Mouse (Mus musculus) gastrocnemius, postnatal 36 days (tissue): ENCODE measurements around the gene Tsku. TPM values are rescaled to one million over a fixed set of nuclear protein-coding genes. Genes with fewer than 3 reads are reported as not detected.
A peak's percentile ranks its signal among the peaks of the same experiment; 100 is the strongest.

Experiments
- DNase-seq, 2 experiments: peaks; one replicate each; pipeline ENCODE4 v3.0.0; 2022
- intact Hi-C: fragments of 180-260 bp; cut with DNase I; formaldehyde crosslinking; loops from one replicate; pipeline ENCODE4 v1.15.1; 2025
- total RNA-seq, 2 experiments: library from RNA; stranded (reverse); gene quantifications; 2 replicates each; pipeline ENCODE4 v1.2.3; 2021

Gene Tsku
- total RNA-seq, 2 experiments from 2014 or later = 1.1 to 1.5 TPM

GRCm38 (mm10) chr7:98360621-98360990, 522 bp downstream of the Tsku start:
- DNase-seq = no peak
- intact Hi-C loops = no loop called here

- intact Hi-C loops = no loop called here
- peak; percentile 46 to 52 for DNase-seq
Observed at GRCm38 (mm10) chr7:98359951-98360620, 1.0 kb downstream of the Tsku start.

GRCm38 (mm10) chr7:98358016-98358415, 3.1 kb downstream of the Tsku start:
- intact Hi-C loops = no loop called here
- DNase-seq = no peak

- intact Hi-C loops = no loop called here
- no peak for DNase-seq
Observed at GRCm38 (mm10) chr7:98357324-98357723, 3.8 kb downstream of the Tsku start.

GRCm38 (mm10) chr7:98354921-98355310, 6.2 kb downstream of the Tsku start:
- no peak for DNase-seq
- intact Hi-C loops = no loop called here

GRCm38 (mm10) chr7:98354160-98354920, 6.8 kb downstream of the Tsku start:
- DNase-seq = peak in 1 of 2 experiments; percentile 16
- intact Hi-C loops = no loop called here

- no peak for DNase-seq
- intact Hi-C loops = no loop called here
Observed at GRCm38 (mm10) chr7:98353616-98354015, 7.5 kb downstream of the Tsku start.

- intact Hi-C loops = no loop called here
- DNase-seq = no peak
Observed at GRCm38 (mm10) chr7:98351523-98351922, 9.6 kb downstream of the Tsku start.

- intact Hi-C loops = loop anchor here (2.0 kb wide), 1 partner anchor 81 kb away; no protein-coding TSS in a partner anchor
- DNase-seq = no peak
Observed at GRCm38 (mm10) chr7:98349821-98350220, 11.3 kb downstream of the Tsku start.

GRCm38 (mm10) chr7:98349096-98349495, 12.0 kb downstream of the Tsku start:
- peak; percentile 81 to 83 for DNase-seq
- intact Hi-C loops = loop anchor here (2.0 kb wide), 1 partner anchor 82 kb away; no protein-coding TSS in a partner anchor

- intact Hi-C loops = loop anchor here (2.0 kb wide), 1 partner anchor 83 kb away; no protein-coding TSS in a partner anchor
Observed at GRCm38 (mm10) chr7:98348043-98348442, 13.1 kb downstream of the Tsku start.

GRCm38 (mm10) chr7:98347471-98347870, 13.7 kb downstream of the Tsku start:
- intact Hi-C loops = no loop called here
- no peak for DNase-seq

More at GRCm38 (mm10) chr7:98348043-98348442, 13.1 kb downstream of the Tsku start:
- DNase-seq = peak; percentile 46 to 58

GRCm38 (mm10) chr7:98345036-98345435, 16.1 kb downstream of the Tsku start:
- no peak for DNase-seq
- intact Hi-C loops = no loop called here

GRCm38 (mm10) chr7:98344361-98344760, 16.8 kb downstream of the Tsku start:
- intact Hi-C loops = loop anchor here (5.0 kb wide), 2 partner anchors 57 to 187 kb away; no protein-coding TSS in a partner anchor
- no peak for DNase-seq

GRCm38 (mm10) chr7:98342249-98342648, 18.9 kb downstream of the Tsku start:
- intact Hi-C loops = loop anchor here (5.0 kb wide), 2 partner anchors 55 to 185 kb away; no protein-coding TSS in a partner anchor
- no peak for DNase-seq

GRCm38 (mm10) chr7:98341475-98341874, 19.7 kb downstream of the Tsku start:
- peak; percentile 84 to 85 for DNase-seq
- intact Hi-C loops = loop anchor here (2.0 to 5.0 kb wide), 3 partner anchors 54 to 184 kb away; no protein-coding TSS in a partner anchor

- intact Hi-C loops = loop anchor here (2.0 to 5.0 kb wide), 3 partner anchors 53 to 183 kb away; no protein-coding TSS in a partner anchor
- DNase-seq = no peak
Observed at GRCm38 (mm10) chr7:98340343-98340742, 20.8 kb downstream of the Tsku start.

- intact Hi-C loops = no loop called here
- DNase-seq = no peak
Observed at GRCm38 (mm10) chr7:98333987-98334386, 27.1 kb downstream of the Tsku start.

GRCm38 (mm10) chr7:98333507-98333906, 27.6 kb downstream of the Tsku start:
- no peak for DNase-seq
- intact Hi-C loops = no loop called here

GRCm38 (mm10) chr7:98332678-98333397, 28.3 kb downstream of the Tsku start:
- intact Hi-C loops = no loop called here

GRCm38 (mm10) chr7:98331932-98332331, 29.2 kb downstream of the Tsku start:
- intact Hi-C loops = no loop called here

More at GRCm38 (mm10) chr7:98332678-98333397, 28.3 kb downstream of the Tsku start:
- DNase-seq = no peak

More at GRCm38 (mm10) chr7:98331932-98332331, 29.2 kb downstream of the Tsku start:
- DNase-seq = no peak
